Mouse (Mus musculus): ENCODE data around the gene Chst11. TPM values are rescaled to one million over a fixed set of nuclear protein-coding genes. Genes with fewer than 3 reads are reported as not detected.

The Chst11 gene
- total RNA-seq, 2 experiments from 2014 or later = 40.8 to 75.4 TPM

GRCm38 (mm10) chr10:83036340-83037045 lies 51.2 kb downstream of the Chst11 start:
- DNase-seq = peak; percentile 66 to 74

- DNase-seq = no peak
Observed at GRCm38 (mm10) chr10:83038166-83038565, 52.9 kb downstream of the Chst11 start.

GRCm38 (mm10) chr10:83039414-83039813 lies 54.1 kb downstream of the Chst11 start:
- DNase-seq = no peak

- DNase-seq = no peak
Observed at GRCm38 (mm10) chr10:83041875-83042274, 56.6 kb downstream of the Chst11 start.

- DNase-seq = peak; percentile 58 to 69
Observed at GRCm38 (mm10) chr10:83042613-83043477, 57.5 kb downstream of the Chst11 start.

- no peak for DNase-seq
Observed at GRCm38 (mm10) chr10:83043478-83044259, 58.4 kb downstream of the Chst11 start.

- DNase-seq = no peak
Observed at GRCm38 (mm10) chr10:83049174-83049780, 64.0 kb downstream of the Chst11 start.

- no peak for DNase-seq
Observed at GRCm38 (mm10) chr10:83053886-83054550, 68.7 kb downstream of the Chst11 start.

- DNase-seq = no peak
Observed at GRCm38 (mm10) chr10:83056291-83056690, 71.0 kb downstream of the Chst11 start.

- no peak for DNase-seq
Observed at GRCm38 (mm10) chr10:83056866-83057265, 71.6 kb downstream of the Chst11 start.

- no peak for DNase-seq
Observed at GRCm38 (mm10) chr10:83060066-83060782, 74.9 kb downstream of the Chst11 start.

- DNase-seq = peak in 1 of 2 experiments; percentile 52
Observed at GRCm38 (mm10) chr10:83062315-83062714, 77.0 kb downstream of the Chst11 start.

- DNase-seq = no peak
Observed at GRCm38 (mm10) chr10:83064796-83065195, 79.5 kb downstream of the Chst11 start.

- DNase-seq = no peak
Observed at GRCm38 (mm10) chr10:83066159-83066558, 80.9 kb downstream of the Chst11 start.

GRCm38 (mm10) chr10:83067305-83067704 lies 82.0 kb downstream of the Chst11 start:
- no peak for DNase-seq

GRCm38 (mm10) chr10:83068466-83068865 lies 83.2 kb downstream of the Chst11 start:
- DNase-seq = no peak

- DNase-seq = peak; percentile 53 to 69
Observed at GRCm38 (mm10) chr10:83069791-83070190, 84.5 kb downstream of the Chst11 start.

- DNase-seq = no peak
Observed at GRCm38 (mm10) chr10:83071785-83072580, 86.7 kb downstream of the Chst11 start.

- DNase-seq = no peak
Observed at GRCm38 (mm10) chr10:83073119-83073518, 87.8 kb downstream of the Chst11 start.

- DNase-seq = no peak
Observed at GRCm38 (mm10) chr10:83076816-83077215, 91.5 kb downstream of the Chst11 start.
